Mouse (Mus musculus) heart, embryonic 12.5 days (tissue): ENCODE results near the gene Paip2b. TPM values are rescaled to one million over a fixed set of nuclear protein-coding genes. Genes with fewer than 3 reads are reported as not detected.

Experiments used
- ATAC-seq: fragments of 200-750 bp; cut with Nextera tagmentation; 2 replicates; pipeline ENCODE4 v1.8.0; 2017; ENCODE audit warnings: moderate TSS enrichment, moderate library complexity; ENCODE audit not compliant: insufficient number of reproducible peaks, low FRiP score
- H3K27ac ChIP-seq: fragments of 300-500 bp; sonication (generic); 2 replicates; pipeline ENCODE4 v1.5.1; 2016; ENCODE audit warnings: mild to moderate bottlenecking, moderate library complexity; ENCODE audit not compliant: poor library complexity, severe bottlenecking
- H3K27me3 ChIP-seq: fragments of 300-500 bp; sonication (generic); replicated peaks from 2 replicates; pipeline ENCODE4 v1.6.1; 2016; ENCODE audit warnings: mild to moderate bottlenecking, moderate library complexity
- H3K36me3 ChIP-seq: fragments of 300-500 bp; sonication (generic); 2 replicates; pipeline ENCODE4 v1.6.1; 2016; ENCODE audit warnings: mild to moderate bottlenecking, moderate library complexity
- H3K4me1 ChIP-seq: fragments of 300-500 bp; sonication (generic); replicated peaks from 2 replicates; pipeline ENCODE4 v1.6.1; 2016; ENCODE audit warnings: mild to moderate bottlenecking
- H3K4me2 ChIP-seq: fragments of 300-500 bp; sonication (generic); 2 replicates; pipeline ENCODE4 v1.6.1; 2016; ENCODE audit warnings: mild to moderate bottlenecking, moderate library complexity
- H3K4me3 ChIP-seq: fragments of 300-500 bp; sonication (generic); 2 replicates; pipeline ENCODE4 v1.5.1; 2016; ENCODE audit warnings: mild to moderate bottlenecking
- H3K9ac ChIP-seq: fragments of 300-500 bp; sonication (generic); 2 replicates; pipeline ENCODE4 v1.6.1; 2016; ENCODE audit warnings: mild to moderate bottlenecking, moderate library complexity
- H3K9me3 ChIP-seq: fragments of 300-500 bp; sonication (generic); replicated peaks from 2 replicates; pipeline ENCODE4 v1.6.1; 2016; ENCODE audit warnings: mild to moderate bottlenecking, moderate library complexity
- WGBS: fragments of 180-500 bp; shearing (Covaris S2); methylation state at CpG from one replicate; pipeline ENCODE4 v1.1.7; 2016; 5-methylcytosine and 5-hydroxymethylcytosine counted together
- polyA plus RNA-seq: library from polyadenylated mRNA; unstranded; fragments of >200 nt; fragmentation: Nextera tagmentation; extraction: Ambion mirVana; gene quantifications from 2 replicates; pipeline ENCODE4 v1.2.1, GENCODE M21; 2016

Paip2b gene
- 12.2 and 13.6 TPM in 2 replicates for polyA plus RNA-seq

GRCm38 (mm10) chr6:83831606-83832123 is at the start of gene Paip2b:
Gene Paip2b, minus strand, starts transcription at chr6:83831741.
- ATAC-seq: peak; percentile 99
- H3K9me3 ChIP-seq: no peaks in the 10 kb centered on the region
- peaks cover 4% of the 10 kb centered on the region; the same call in 1 of the 2 replicates for H3K4me1 ChIP-seq
- H3K4me3 ChIP-seq: peak within 1 kb of the TSS; percentile 72
- H3K4me2 ChIP-seq: peak within 1 kb of the TSS; percentile 85
- H3K36me3 ChIP-seq: 0 out of 2 replicates have a peak, but pooled peaks cover 3% of the 10 kb centered on the region
- peak within 1 kb of the TSS; percentile 55 for H3K27ac ChIP-seq
- H3K27me3 ChIP-seq: no peaks in the 10 kb centered on the region
- under 1% methylated on average over 37 of the region's 37 CpGs for WGBS
- H3K9ac ChIP-seq: peak within 1 kb of the TSS; percentile 74

GRCm38 (mm10) chr6:83879815-83880214 is 48.3 kb upstream of the Paip2b start:
- Histone ChIP-seq H3K36me3 (no peaks in the 10 kb centered on the region), H3K9me3 (no peaks in the 10 kb centered on the region), H3K4me3 (no peak overlapping the region), H3K4me1 (no peaks in the 10 kb centered on the region), H3K4me2 (0 out of 2 replicates have a peak overlapping the region, but pooled peaks have one; percentile 7), H3K27ac (no peak overlapping the region), H3K27me3 (no peaks in the 10 kb centered on the region), H3K9ac (no peak overlapping the region)
- ATAC-seq: no peak
- under 1% methylated on average over 4 of the region's 4 CpGs for whole genome bisulfite sequencing

GRCm38 (mm10) chr6:83867598-83868585 is 36.4 kb upstream of the Paip2b start:
- Histone ChIP-seq H3K27ac (peak overlapping the region; percentile 65), H3K9ac (peak overlapping the region; percentile 71), H3K4me2 (peak overlapping the region; percentile 85), H3K4me3 (peak overlapping the region; percentile 56), H3K9me3 (no peaks in the 10 kb centered on the region), H3K36me3 (no peaks in the 10 kb centered on the region), H3K27me3 (no peaks in the 10 kb centered on the region), H3K4me1 (peaks cover 10% of the 10 kb centered on the region)
- WGBS: 3% methylated on average over 19 of the region's 19 CpGs
- ATAC-seq: peak; percentile 68

GRCm38 (mm10) chr6:83866954-83867597 is 35.5 kb upstream of the Paip2b start, which contains the start of gene Zfp638:
Gene Zfp638, plus strand, starts transcription at chr6:83867109.
- no peaks in the 10 kb centered on the region for H3K36me3 ChIP-seq
- peak within 1 kb of the TSS; percentile 56 for H3K4me3 ChIP-seq
- ATAC-seq: peak; percentile 93
- H3K4me2 ChIP-seq: peak within 1 kb of the TSS; percentile 85
- peak within 1 kb of the TSS; percentile 71 for H3K9ac ChIP-seq
- peak within 1 kb of the TSS; percentile 65 for H3K27ac ChIP-seq
- H3K9me3 ChIP-seq: no peaks in the 10 kb centered on the region
- WGBS: under 1% methylated on average over 50 of the region's 50 CpGs
- H3K4me1 ChIP-seq: peaks cover 10% of the 10 kb centered on the region
- no peaks in the 10 kb centered on the region for H3K27me3 ChIP-seq

GRCm38 (mm10) chr6:83866423-83866822 is 34.9 kb upstream of the Paip2b start:
- Histone ChIP-seq H3K9me3 (no peaks in the 10 kb centered on the region), H3K27ac (no peak overlapping the region), H3K4me3 (no peak overlapping the region), H3K36me3 (no peaks in the 10 kb centered on the region), H3K4me1 (peaks cover 10% of the 10 kb centered on the region), H3K9ac (no peak overlapping the region), H3K27me3 (no peaks in the 10 kb centered on the region), H3K4me2 (peak overlapping the region; percentile 85)
- 33% methylated on average over 4 of the region's 4 CpGs for WGBS
- ATAC-seq: no peak

GRCm38 (mm10) chr6:83863538-83863937 is 32.0 kb upstream of the Paip2b start:
- no peaks in the 10 kb centered on the region for H3K27me3 ChIP-seq
- no peak overlapping the region for H3K9ac ChIP-seq
- no peaks in the 10 kb centered on the region for H3K36me3 ChIP-seq
- no peak for ATAC-seq
- no peak overlapping the region for H3K4me3 ChIP-seq
- no peak overlapping the region for H3K4me2 ChIP-seq
- no peaks in the 10 kb centered on the region for H3K9me3 ChIP-seq
- 62% methylated on average over 4 of the region's 4 CpGs for WGBS
- no peak overlapping the region for H3K27ac ChIP-seq
- peaks cover 16% of the 10 kb centered on the region for H3K4me1 ChIP-seq

- Histone ChIP-seq H3K27ac (peak overlapping the region; percentile 32; the same call in 1 of the 2 replicates), H3K27me3 (no peaks in the 10 kb centered on the region), H3K4me3 (no peak overlapping the region), H3K4me2 (no peak overlapping the region), H3K4me1 (peaks cover 16% of the 10 kb centered on the region; the same call in 1 of the 2 replicates), H3K9me3 (no peaks in the 10 kb centered on the region), H3K9ac (no peak overlapping the region), H3K36me3 (no peaks in the 10 kb centered on the region)
- 58% methylated on average over 9 of the region's 9 CpGs for WGBS
- no peak for ATAC-seq
Observed at GRCm38 (mm10) chr6:83860033-83860432, 28.5 kb upstream of the Paip2b start.

- H3K27ac ChIP-seq: no peak overlapping the region
- 76% methylated on average over 5 of the region's 5 CpGs for WGBS
- ATAC-seq: no peak
- no peaks in the 10 kb centered on the region for H3K36me3 ChIP-seq
- H3K4me2 ChIP-seq: no peak overlapping the region
- H3K27me3 ChIP-seq: no peaks in the 10 kb centered on the region
- H3K9me3 ChIP-seq: no peaks in the 10 kb centered on the region
- H3K4me3 ChIP-seq: no peak overlapping the region
- no peak overlapping the region for H3K9ac ChIP-seq
- peaks cover 13% of the 10 kb centered on the region; the same call in 1 of the 2 replicates for H3K4me1 ChIP-seq
Observed at GRCm38 (mm10) chr6:83857476-83857875, 25.9 kb upstream of the Paip2b start.

- Histone ChIP-seq H3K4me1 (no peaks in the 10 kb centered on the region), H3K9me3 (no peaks in the 10 kb centered on the region), H3K9ac (no peak overlapping the region), H3K27ac (no peak overlapping the region), H3K4me2 (no peak overlapping the region), H3K4me3 (no peak overlapping the region), H3K27me3 (no peaks in the 10 kb centered on the region), H3K36me3 (no peaks in the 10 kb centered on the region)
- ATAC-seq: no peak
- 84% methylated on average over 2 of the region's 2 CpGs for WGBS
Observed at GRCm38 (mm10) chr6:83849446-83849845, 17.9 kb upstream of the Paip2b start.

GRCm38 (mm10) chr6:83846141-83846540 is 14.6 kb upstream of the Paip2b start:
- H3K27me3 ChIP-seq: no peaks in the 10 kb centered on the region
- WGBS: 83% methylated on average over 2 of the region's 2 CpGs
- H3K36me3 ChIP-seq: no peaks in the 10 kb centered on the region
- no peaks in the 10 kb centered on the region for H3K9me3 ChIP-seq
- no peak overlapping the region for H3K4me2 ChIP-seq
- H3K4me3 ChIP-seq: no peak overlapping the region
- ATAC-seq: no peak
- no peak overlapping the region for H3K27ac ChIP-seq
- H3K4me1 ChIP-seq: no peaks in the 10 kb centered on the region
- H3K9ac ChIP-seq: no peak overlapping the region

- WGBS: 79% methylated on average over 10 of the region's 10 CpGs
Observed at GRCm38 (mm10) chr6:83844913-83845312, 13.4 kb upstream of the Paip2b start.

More at GRCm38 (mm10) chr6:83844913-83845312, 13.4 kb upstream of the Paip2b start:
- no peaks in the 10 kb centered on the region for H3K9me3 ChIP-seq
- ATAC-seq: no peak
- H3K36me3 ChIP-seq: no peaks in the 10 kb centered on the region
- no peak overlapping the region for H3K9ac ChIP-seq
- no peaks in the 10 kb centered on the region for H3K4me1 ChIP-seq
- H3K4me3 ChIP-seq: no peak overlapping the region
- no peaks in the 10 kb centered on the region for H3K27me3 ChIP-seq
- H3K4me2 ChIP-seq: no peak overlapping the region
- H3K27ac ChIP-seq: no peak overlapping the region
